Mouse (Mus musculus) testis, adult 2 months (tissue): ENCODE data around the gene Cyb561d1.

ENCODE experiments used
- CTCF ChIP-seq: fragments of 200-500 bp; IDR thresholded peaks from 2 replicates; pipeline ENCODE4 v1.5.1; 2012; ENCODE audit warnings: low read depth, mild to moderate bottlenecking, inconsistent platforms, low read length, moderate library complexity; ENCODE audit not compliant: control insufficient read depth, insufficient read depth, insufficient replicate concordance
- POLR2A ChIP-seq: fragments of 200-500 bp; IDR thresholded peaks from 2 replicates; pipeline ENCODE4 v1.6.1; 2012; ENCODE audit warnings: low read depth, mild to moderate bottlenecking, inconsistent platforms, low read length, moderate library complexity; ENCODE audit not compliant: control insufficient read depth

DNA sequence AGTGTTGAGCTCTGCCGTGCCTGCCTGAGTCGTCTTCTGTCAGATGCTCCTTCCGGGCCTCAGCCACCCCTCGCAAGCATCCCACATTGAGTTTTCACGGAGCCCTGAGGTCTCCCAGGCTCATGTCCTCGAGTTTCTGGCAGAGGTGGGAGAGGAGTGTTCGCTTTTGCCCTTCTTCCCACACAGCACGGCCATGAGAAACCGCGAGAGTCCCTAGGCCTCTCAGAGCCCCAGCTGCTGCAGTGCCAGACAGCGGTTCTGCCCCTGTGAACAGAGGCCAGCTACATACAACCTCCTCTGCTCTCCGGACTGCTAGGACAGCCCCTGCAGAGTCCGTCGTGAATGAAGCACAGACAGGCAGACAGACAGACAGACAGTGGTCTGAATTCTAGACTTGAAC, 33.5 kb downstream of the Cyb561d1 start:
- TF ChIP-seq CTCF (no peak), POLR2A (no peak)
